Mouse (Mus musculus) liver, adult 2 months (tissue): ENCODE results near the gene Sgsm2. TPM values are rescaled to one million over a fixed set of nuclear protein-coding genes. Genes with fewer than 3 reads are reported as not detected.
"Not testable (repeated sequence)": the region's sequence is repeated elsewhere in the genome, so short reads cannot be mapped to it uniquely, and the experiment has no call there.

Experiments used
- DNase-seq: peaks from one replicate; pipeline ENCODE4 v3.0.0-alpha.2; 2011; ENCODE audit warnings: low read depth, low spot score; ENCODE audit errors: extremely low read depth
- H3K27ac ChIP-seq: fragments of 200-500 bp; replicated peaks from 2 replicates; pipeline ENCODE4 v1.5.1; 2012; ENCODE audit warnings: low read depth, mild to moderate bottlenecking, control low read depth, inconsistent platforms, low read length; ENCODE audit not compliant: insufficient read depth
- H3K27me3 ChIP-seq: fragments of 200-500 bp; 2 replicates; pipeline ENCODE4 v1.6.1; 2012; ENCODE audit warnings: mild to moderate bottlenecking, moderate library complexity, low read length, inconsistent platforms; ENCODE audit not compliant: control insufficient read depth, insufficient read depth
- H3K36me3 ChIP-seq: fragments of 200-500 bp; 2 replicates; pipeline ENCODE4 v1.6.1; 2012; ENCODE audit warnings: low read length, inconsistent platforms; ENCODE audit not compliant: control insufficient read depth, insufficient read depth
- H3K4me1 ChIP-seq: fragments of 200-500 bp; 2 replicates; pipeline ENCODE4 v1.6.1; 2011; ENCODE audit warnings: low read length; ENCODE audit not compliant: control insufficient read depth, insufficient read depth
- H3K4me3 ChIP-seq: fragments of 200-500 bp; 2 replicates; pipeline ENCODE4 v1.5.1; 2011; ENCODE audit warnings: low read depth, mild to moderate bottlenecking, control low read depth, low read length, moderate library complexity; ENCODE audit not compliant: insufficient read depth
- H3K79me2 ChIP-seq: fragments of 200-500 bp; 2 replicates; pipeline ENCODE4 v1.6.1; 2012; ENCODE audit warnings: inconsistent platforms, mild to moderate bottlenecking, low read length, moderate library complexity; ENCODE audit not compliant: control insufficient read depth, insufficient read depth
- H3K9ac ChIP-seq: fragments of 200-500 bp; 2 replicates; pipeline ENCODE4 v1.6.1; 2012; ENCODE audit warnings: low read depth, mild to moderate bottlenecking, control low read depth, inconsistent platforms, low read length
- CTCF ChIP-seq: fragments of 200-500 bp; IDR thresholded peaks from 2 replicates; pipeline ENCODE4 v1.5.1; 2011; ENCODE audit warnings: low read depth, low read length, control low read depth
- POLR2A ChIP-seq: fragments of 200-500 bp; IDR thresholded peaks from 2 replicates; pipeline ENCODE4 v1.6.1; 2011; ENCODE audit warnings: low read length, control low read depth; ENCODE audit not compliant: insufficient read depth; ENCODE audit errors: extremely low read depth
- WGBS: fragments of 180-500 bp; shearing (Covaris S2); methylation state at CpG from one replicate; pipeline ENCODE4 v1.1.7; 2018; 5-methylcytosine and 5-hydroxymethylcytosine counted together
- polyA plus RNA-seq: library from polyadenylated mRNA; depleted of rRNA; stranded (reverse); fragments of >200 nt; gene quantifications from 2 replicates; pipeline ENCODE4 v1.2.3, GENCODE M21; 2012
- total RNA-seq: library from RNA; depleted of rRNA; stranded (reverse); fragments of >200 nt; gene quantifications from 2 replicates; pipeline ENCODE4 v1.2.3, GENCODE M21; 2014

Gene Sgsm2
- total and polyA plus RNA-seq, 2 experiments, result 1.5 to 7.5 TPM

DNA sequence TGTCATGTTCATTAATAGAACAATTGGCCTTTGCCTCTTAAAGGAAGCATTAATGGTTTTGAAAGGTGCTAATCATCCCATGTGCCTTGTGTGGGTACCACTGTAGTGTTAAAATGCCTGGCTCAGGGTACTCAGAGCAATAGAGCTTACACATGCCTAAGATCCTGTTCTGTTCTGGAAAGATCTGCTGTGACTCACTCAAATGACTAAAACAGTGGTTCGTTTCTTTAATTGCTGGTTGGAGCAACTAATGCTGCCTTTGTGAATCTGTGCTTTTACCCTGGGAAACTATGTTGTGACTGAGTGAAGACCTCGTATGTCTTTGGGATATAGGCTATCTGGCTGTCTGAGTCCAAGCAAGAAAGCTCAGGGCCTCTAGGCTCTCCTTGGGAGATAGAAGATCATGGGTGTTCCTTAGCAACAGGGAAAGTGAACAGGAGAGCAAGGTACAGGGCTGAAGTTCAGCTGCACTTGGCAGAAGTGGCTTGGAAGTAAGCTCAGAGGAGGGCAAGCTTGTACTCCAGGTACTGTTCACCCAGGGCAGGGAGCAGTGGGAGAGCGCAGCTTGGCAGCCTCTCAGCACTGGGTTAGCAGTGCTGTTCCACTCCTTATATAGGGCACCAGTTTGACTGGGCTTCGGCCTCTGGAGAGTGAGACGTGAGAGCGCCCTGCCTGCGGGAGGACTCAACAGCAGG, 74.0 kb downstream of the Sgsm2 start:
- H3K27ac ChIP-seq, result peak overlapping the region; percentile 73
- H3K36me3 ChIP-seq, result no peaks in the 10 kb centered on the region
- WGBS, result 61% methylated on average over 7 of the region's 7 CpGs

GRCm38 (mm10) chr11:74821463-74821862, 75.4 kb downstream of the Sgsm2 start:
- Histone ChIP-seq H3K36me3 (peaks cover 10% of the 10 kb centered on the region; the same call in 1 of the 2 replicates), H3K9ac (no peak overlapping the region), H3K27me3 (no peaks in the 10 kb centered on the region), H3K4me3 (no peak overlapping the region), H3K4me1 (peaks cover 22% of the 10 kb centered on the region), H3K27ac (peak overlapping the region; percentile 82), H3K79me2 (no peaks in the 10 kb centered on the region)
- DNase-seq, result peak; percentile 42
- TF ChIP-seq POLR2A (no peak), CTCF (0 out of 2 replicates have a peak, but pooled peaks have one; percentile 2)
- WGBS, result 31% methylated on average over 1 of the region's 1 CpGs

More for the DNA sequence above, 74.0 kb downstream of the Sgsm2 start:
- Histone ChIP-seq H3K79me2 (no peaks in the 10 kb centered on the region), H3K4me3 (no peak overlapping the region), H3K4me1 (peaks cover 31% of the 10 kb centered on the region), H3K9ac (peak overlapping the region; percentile 1), H3K27me3 (no peaks in the 10 kb centered on the region)
- DNase-seq, result peak; percentile 93
- TF ChIP-seq CTCF (no peak), POLR2A (no peak)

- Histone ChIP-seq H3K4me3 (no peak overlapping the region), H3K4me1 (peaks cover 17% of the 10 kb centered on the region), H3K36me3 (peaks cover 12% of the 10 kb centered on the region; the same call in 1 of the 2 replicates), H3K9ac (no peak overlapping the region), H3K79me2 (no peaks in the 10 kb centered on the region), H3K27me3 (no peaks in the 10 kb centered on the region), H3K27ac (peak overlapping the region; percentile 82)
- DNase-seq, result peak; percentile 95
- WGBS, result 17% methylated on average over 1 of the region's 1 CpGs
- TF ChIP-seq CTCF (no peak), POLR2A (no peak)
Measured at GRCm38 (mm10) chr11:74820921-74821320, 75.9 kb downstream of the Sgsm2 start.

DNA sequence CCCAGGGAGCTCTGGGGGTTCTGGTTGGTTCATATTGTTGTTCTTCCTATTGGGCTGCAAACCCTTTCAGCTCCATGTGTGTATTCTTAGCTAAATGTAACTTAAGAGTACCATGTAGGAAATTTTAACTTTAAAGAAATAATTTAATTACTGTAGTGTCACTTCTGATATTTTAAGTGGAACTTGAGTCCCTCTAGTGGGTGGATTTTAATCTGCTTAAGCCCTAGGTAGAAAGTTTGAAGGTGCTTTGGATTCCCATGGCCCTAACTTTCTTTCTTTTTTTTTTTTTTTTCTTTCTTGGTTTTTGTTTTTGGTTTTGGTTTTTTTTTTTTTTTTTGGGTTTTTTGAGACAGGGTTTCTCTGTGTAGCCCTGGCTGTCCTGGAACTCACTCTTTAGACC, 81.1 kb downstream of the Sgsm2 start:
- peaks cover 12% of the 10 kb centered on the region; the same call in 1 of the 2 replicates for H3K36me3 ChIP-seq

DNA sequence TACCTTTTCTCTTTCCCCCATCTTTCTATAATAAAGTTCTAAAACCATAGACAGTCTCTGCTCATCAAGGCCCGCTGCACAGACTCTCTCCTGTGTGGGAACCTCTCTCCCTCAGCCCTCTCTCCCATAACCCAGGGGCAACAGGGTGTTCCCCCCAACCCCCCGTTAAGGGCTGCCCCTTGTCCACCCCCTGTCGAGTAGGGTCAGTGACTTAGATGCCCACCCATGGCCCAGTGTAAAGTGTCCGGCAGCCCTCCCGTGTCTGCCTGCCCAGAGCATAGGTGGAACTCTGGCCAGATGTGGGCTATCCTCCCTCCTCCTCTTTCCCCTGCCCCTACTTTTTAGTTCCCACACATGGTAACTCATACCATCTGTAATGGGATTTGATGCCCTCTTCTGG, 85.3 kb downstream of the Sgsm2 start:
- H3K27ac ChIP-seq, result no peak overlapping the region
- peaks cover 9% of the 10 kb centered on the region; the same call in 1 of the 2 replicates for H3K36me3 ChIP-seq
- no peaks in the 10 kb centered on the region for H3K4me1 ChIP-seq
- 90% methylated on average over 5 of the region's 5 CpGs for WGBS
- H3K27me3 ChIP-seq, result no peaks in the 10 kb centered on the region
- no peak for DNase-seq
- H3K4me3 ChIP-seq, result no peak overlapping the region
- H3K79me2 ChIP-seq, result no peaks in the 10 kb centered on the region
- TF ChIP-seq POLR2A (no peak), CTCF (no peak)
- H3K9ac ChIP-seq, result no peak overlapping the region

More for the DNA sequence above, 81.1 kb downstream of the Sgsm2 start:
- no peaks in the 10 kb centered on the region for H3K79me2 ChIP-seq
- H3K4me3 ChIP-seq, result no peak overlapping the region
- H3K27ac ChIP-seq, result no peak overlapping the region
- no peak for TF ChIP-seq POLR2A
- no peak overlapping the region for H3K9ac ChIP-seq
- no peak for DNase-seq
- peaks cover 4% of the 10 kb centered on the region; the same call in 1 of the 2 replicates for H3K4me1 ChIP-seq
- H3K27me3 ChIP-seq, result no peaks in the 10 kb centered on the region

- WGBS, result 92% methylated on average over 3 of the region's 3 CpGs
- not testable (repeated sequence) for H3K27ac ChIP-seq, H3K4me1 ChIP-seq, H3K27me3 ChIP-seq, H3K36me3 ChIP-seq, H3K4me3 ChIP-seq, H3K9ac ChIP-seq, H3K79me2 ChIP-seq, DNase-seq
Measured at GRCm38 (mm10) chr11:74811027-74811426, 85.8 kb downstream of the Sgsm2 start.
